Mouse (Mus musculus): ENCODE data around the gene Sgip1.

DNA sequence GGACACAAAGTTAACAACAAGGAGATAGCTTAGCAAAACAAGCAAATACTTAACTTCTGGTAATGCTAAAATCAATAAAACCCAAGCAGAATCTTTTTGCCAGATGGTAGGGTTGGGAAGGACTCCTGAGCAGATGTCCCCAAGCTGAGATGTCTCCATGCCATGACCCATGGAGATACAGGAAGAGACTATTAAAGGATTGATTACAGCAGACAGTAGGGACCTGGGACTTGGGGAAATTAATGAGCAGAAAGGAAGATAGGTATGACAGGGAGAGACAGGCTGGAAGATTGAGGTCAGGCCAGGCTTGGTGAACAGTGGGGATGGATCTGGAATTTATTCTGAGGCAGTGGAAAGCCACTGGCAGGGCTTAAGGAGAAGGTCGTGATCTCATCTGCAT lies 33.5 kb downstream of the Sgip1 start:
- TF ChIP-seq CTCF (IDR thresholded peaks at IDR 0.05; ENCODE audit: borderline replicate concordance, insufficient read depth, low read depth, low read length) (no peak), POLR2A (IDR thresholded peaks at IDR 0.05; ENCODE audit: borderline replicate concordance, insufficient read depth, low read length) (no peak)
